Mouse (Mus musculus): ENCODE measurements around the gene Ndufa13. TPM values are rescaled to one million over a fixed set of nuclear protein-coding genes. Genes with fewer than 3 reads are reported as not detected.

Gene Ndufa13
- polyA plus RNA-seq, 1 experiment from 2014 or later: 205 TPM

DNA sequence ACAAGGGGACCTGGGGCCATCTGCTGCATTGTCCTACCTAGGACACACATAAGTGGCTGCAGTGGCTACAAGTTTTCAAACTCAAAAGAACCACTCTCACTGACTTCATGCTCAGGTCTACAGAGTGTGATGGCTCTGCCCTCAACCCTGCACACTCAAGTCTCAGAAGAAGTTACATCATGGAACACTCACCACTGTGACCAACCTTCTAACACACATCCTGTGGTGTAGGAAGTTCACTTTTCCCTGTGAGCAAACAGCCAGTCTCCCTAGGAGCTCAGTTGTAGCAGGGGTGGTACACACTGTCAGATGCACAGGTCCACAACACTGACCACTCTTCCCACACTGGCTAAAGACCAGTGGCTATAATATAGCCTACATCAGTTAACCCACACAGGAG, 16.1 kb upstream of the Ndufa13 start:
- H3K4me3 ChIP-seq (ENCODE audit: low read depth, low read length): no peak overlapping the region
- H3K36me3 ChIP-seq (ENCODE audit: control insufficient read depth, insufficient read depth, low read length): peaks cover 21% of the 10 kb centered on the region
- no peaks in the 10 kb centered on the region for H3K4me1 ChIP-seq (replicated peaks; ENCODE audit: control insufficient read depth, insufficient read depth)
- TF ChIP-seq CTCF (IDR thresholded peaks at IDR 0.05; ENCODE audit: low read depth) (no peak), EP300 (optimal IDR thresholded peaks at IDR 0.05) (no peak)
- no peak for ATAC-seq (ENCODE audit: low FRiP score, low TSS enrichment)
- no peaks in the 10 kb centered on the region for H3K27me3 ChIP-seq (ENCODE audit: control insufficient read depth, insufficient read depth, low read length)
- no peak overlapping the region for H3K4me2 ChIP-seq (replicated peaks; ENCODE audit: low read depth)
- H3K27ac ChIP-seq (replicated peaks): no peak overlapping the region
- H3K9ac ChIP-seq (ENCODE audit: low read length): no peak overlapping the region
- DNase-seq (ENCODE audit: low spot score): no peak
- no peaks in the 10 kb centered on the region for H3K9me3 ChIP-seq (ENCODE audit: control insufficient read depth, low read length)

DNA sequence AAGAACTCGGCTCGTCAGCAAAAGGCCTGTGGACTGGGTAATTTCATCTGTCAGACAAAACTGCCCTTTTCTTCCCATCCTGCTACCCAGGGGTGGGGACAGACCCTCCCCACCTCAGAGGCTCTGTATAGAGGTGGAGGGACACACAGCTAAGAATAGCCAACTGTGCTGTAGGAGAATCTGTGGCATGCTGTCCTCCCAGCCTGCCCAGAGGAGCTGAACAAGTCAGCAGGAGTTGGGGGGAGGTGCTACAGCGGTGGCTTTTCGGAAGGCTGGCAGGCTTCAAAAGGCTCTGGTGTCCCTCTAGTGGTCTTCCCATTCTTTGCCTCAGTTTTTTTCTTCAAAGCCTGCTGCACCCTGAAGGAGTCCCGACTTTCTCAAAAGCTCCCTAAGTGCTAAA, 13.4 kb upstream of the Ndufa13 start:
- 35% methylated on average over 5 of the region's 5 CpGs for WGBS
- 0 out of 2 replicates have a peak overlapping the region, but pooled peaks have one; percentile 18 for H3K27ac ChIP-seq (replicated peaks)
- no peaks in the 10 kb centered on the region for H3K9me3 ChIP-seq (ENCODE audit: control insufficient read depth, low read length)
- H3K36me3 ChIP-seq (ENCODE audit: control insufficient read depth, insufficient read depth, low read length): peaks cover 37% of the 10 kb centered on the region
- ATAC-seq (ENCODE audit: low FRiP score, low TSS enrichment) (no peak; the same call in 1 of the 2 replicates), DNase-seq (ENCODE audit: low spot score) (no peak)
- no peak overlapping the region for H3K4me3 ChIP-seq (ENCODE audit: low read depth, low read length)
- TF ChIP-seq EP300 (optimal IDR thresholded peaks at IDR 0.05): no peak
- TF ChIP-seq CTCF (IDR thresholded peaks at IDR 0.05; ENCODE audit: low read depth): peak; percentile 64
- no peak overlapping the region for H3K9ac ChIP-seq (ENCODE audit: low read length)
- no peak overlapping the region for H3K4me2 ChIP-seq (replicated peaks; ENCODE audit: low read depth)
- H3K4me1 ChIP-seq (replicated peaks; ENCODE audit: control insufficient read depth, insufficient read depth): no peaks in the 10 kb centered on the region
- no peaks in the 10 kb centered on the region for H3K27me3 ChIP-seq (ENCODE audit: control insufficient read depth, insufficient read depth, low read length)

DNA sequence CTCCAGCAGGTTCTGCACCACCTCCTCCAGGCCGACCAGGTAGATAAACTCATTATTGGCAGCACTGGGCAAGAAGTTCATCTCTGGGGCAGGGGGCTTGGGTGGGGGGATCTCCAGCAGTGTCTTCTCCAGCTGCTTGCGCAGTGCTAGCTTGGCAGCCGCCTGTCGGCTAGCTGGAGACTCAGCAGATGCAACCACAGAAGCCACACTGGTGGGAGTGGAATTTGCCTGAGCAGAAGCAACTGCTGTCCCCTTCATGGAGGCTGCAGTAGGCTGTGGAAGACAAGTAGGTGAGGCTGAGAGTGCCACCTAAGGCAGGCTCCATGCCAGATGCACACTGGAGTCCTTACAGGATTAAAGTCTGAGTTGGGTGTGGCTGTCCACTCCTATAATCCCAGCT, 12.2 kb upstream of the Ndufa13 start:
- Histone ChIP-seq H3K27me3 (ENCODE audit: control insufficient read depth, insufficient read depth, low read length) (no peaks in the 10 kb centered on the region), H3K4me3 (ENCODE audit: low read depth, low read length) (no peak overlapping the region), H3K27ac (replicated peaks) (no peak overlapping the region), H3K9ac (ENCODE audit: low read length) (no peak overlapping the region), H3K9me3 (ENCODE audit: control insufficient read depth, low read length) (no peaks in the 10 kb centered on the region), H3K36me3 (ENCODE audit: control insufficient read depth, insufficient read depth, low read length) (peaks cover 44% of the 10 kb centered on the region), H3K4me2 (replicated peaks; ENCODE audit: low read depth) (no peak overlapping the region), H3K4me1 (replicated peaks; ENCODE audit: control insufficient read depth, insufficient read depth) (no peaks in the 10 kb centered on the region)
- no peak for TF ChIP-seq CTCF (IDR thresholded peaks at IDR 0.05; ENCODE audit: low read depth)
- TF ChIP-seq EP300 (optimal IDR thresholded peaks at IDR 0.05): no peak
- no peak for DNase-seq (ENCODE audit: low spot score)
- ATAC-seq (ENCODE audit: low FRiP score, low TSS enrichment): no peak
- 85% methylated on average over 4 of the region's 4 CpGs for WGBS

DNA sequence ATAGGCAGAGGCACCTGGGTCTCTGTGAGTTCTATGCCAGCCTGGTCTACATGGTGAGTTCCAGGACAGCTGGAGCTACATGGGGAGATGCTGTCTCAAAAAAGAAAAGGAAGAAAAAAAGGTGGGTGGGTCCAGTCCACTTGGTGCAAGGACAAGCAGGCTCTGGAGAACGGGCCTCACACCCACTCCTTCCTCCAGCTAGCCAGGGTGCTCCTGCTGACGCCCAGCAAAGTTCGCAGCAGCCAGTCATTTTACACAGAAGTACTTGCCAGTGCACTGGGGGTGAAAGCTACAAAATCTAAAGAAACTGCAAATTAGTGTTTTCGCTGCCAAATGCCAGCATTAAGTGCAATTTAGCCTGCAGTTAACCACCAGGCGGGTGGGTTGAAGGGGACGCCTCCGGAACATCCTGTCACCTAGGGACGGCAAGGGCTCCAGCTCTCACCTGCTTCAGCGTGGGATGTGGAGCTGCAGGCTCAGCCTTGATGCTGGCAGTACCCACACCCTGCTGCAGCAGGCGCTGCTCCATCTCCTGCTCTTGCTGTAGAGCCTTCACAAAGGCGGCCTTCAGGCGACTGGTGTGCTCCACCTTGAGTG, 10.2 kb upstream of the Ndufa13 start:
- Histone ChIP-seq H3K4me2 (replicated peaks; ENCODE audit: low read depth) (no peak overlapping the region), H3K36me3 (ENCODE audit: control insufficient read depth, insufficient read depth, low read length) (peaks cover 57% of the 10 kb centered on the region), H3K4me1 (replicated peaks; ENCODE audit: control insufficient read depth, insufficient read depth) (no peaks in the 10 kb centered on the region), H3K4me3 (ENCODE audit: low read depth, low read length) (no peak overlapping the region), H3K27ac (replicated peaks) (no peak overlapping the region), H3K9ac (ENCODE audit: low read length) (no peak overlapping the region), H3K27me3 (ENCODE audit: control insufficient read depth, insufficient read depth, low read length) (no peaks in the 10 kb centered on the region), H3K9me3 (ENCODE audit: control insufficient read depth, low read length) (no peaks in the 10 kb centered on the region)
- no peak for DNase-seq (ENCODE audit: low spot score)
- ATAC-seq (ENCODE audit: low FRiP score, low TSS enrichment): no peak
- 87% methylated on average over 12 of the region's 12 CpGs for WGBS
- no peak for TF ChIP-seq CTCF (IDR thresholded peaks at IDR 0.05; ENCODE audit: low read depth)
- no peak for TF ChIP-seq EP300 (optimal IDR thresholded peaks at IDR 0.05)

DNA sequence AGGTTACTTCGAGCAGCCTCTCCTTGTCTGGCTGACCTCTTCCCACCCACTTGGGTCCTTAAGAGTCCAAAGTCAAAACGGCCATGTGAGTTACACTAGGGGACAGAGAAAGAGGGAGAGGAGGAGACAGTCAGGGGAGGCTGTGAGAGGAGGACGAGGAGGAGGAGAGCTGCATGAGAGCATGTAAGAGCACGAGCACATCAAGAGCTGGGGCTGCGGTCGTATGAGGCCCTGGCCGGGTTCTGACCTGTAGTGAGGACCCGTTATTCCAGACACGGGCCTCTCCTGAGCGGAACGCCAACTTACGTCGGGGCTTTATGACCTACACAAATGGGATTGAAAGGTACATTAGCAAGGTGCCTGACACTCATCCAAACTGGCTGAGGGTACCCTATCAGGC, 9.6 kb upstream of the Ndufa13 start:
- no peak overlapping the region for H3K4me3 ChIP-seq (ENCODE audit: low read depth, low read length)
- no peak for TF ChIP-seq CTCF (IDR thresholded peaks at IDR 0.05; ENCODE audit: low read depth)
- TF ChIP-seq EP300 (optimal IDR thresholded peaks at IDR 0.05): no peak
- H3K27ac ChIP-seq (replicated peaks): no peak overlapping the region
- 88% methylated on average over 13 of the region's 13 CpGs for WGBS
- peaks cover 59% of the 10 kb centered on the region for H3K36me3 ChIP-seq (ENCODE audit: control insufficient read depth, insufficient read depth, low read length)
- no peaks in the 10 kb centered on the region for H3K27me3 ChIP-seq (ENCODE audit: control insufficient read depth, insufficient read depth, low read length)
- no peaks in the 10 kb centered on the region for H3K9me3 ChIP-seq (ENCODE audit: control insufficient read depth, low read length)
- H3K4me1 ChIP-seq (replicated peaks; ENCODE audit: control insufficient read depth, insufficient read depth): no peaks in the 10 kb centered on the region
- no peak for DNase-seq (ENCODE audit: low spot score)
- ATAC-seq (ENCODE audit: low FRiP score, low TSS enrichment): no peak
- H3K9ac ChIP-seq (ENCODE audit: low read length): no peak overlapping the region
- H3K4me2 ChIP-seq (replicated peaks; ENCODE audit: low read depth): no peak overlapping the region

DNA sequence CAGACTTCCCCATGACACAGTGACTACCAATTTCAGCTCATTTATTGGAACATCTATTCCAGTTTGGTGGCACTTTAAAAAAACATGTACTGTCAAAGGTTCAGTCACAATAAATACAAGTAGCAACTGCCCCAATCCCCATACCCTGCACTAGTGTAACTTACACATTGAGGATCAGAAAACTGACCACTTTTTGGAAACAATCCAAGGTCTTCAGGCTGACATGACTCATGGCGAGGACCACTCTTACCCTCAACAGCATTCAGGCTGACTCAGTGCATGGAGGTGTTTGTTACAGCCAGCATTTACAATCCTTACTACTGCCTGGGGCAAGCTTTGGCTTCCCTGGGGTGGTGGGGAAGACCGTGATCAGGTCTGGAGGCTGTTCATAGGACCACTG, 4.7 kb upstream of the Ndufa13 start:
- Histone ChIP-seq H3K4me2 (replicated peaks; ENCODE audit: low read depth) (no peak overlapping the region), H3K9me3 (ENCODE audit: control insufficient read depth, low read length) (no peaks in the 10 kb centered on the region), H3K4me3 (ENCODE audit: low read depth, low read length) (no peak overlapping the region), H3K9ac (ENCODE audit: low read length) (no peak overlapping the region), H3K27me3 (ENCODE audit: control insufficient read depth, insufficient read depth, low read length) (no peaks in the 10 kb centered on the region), H3K4me1 (replicated peaks; ENCODE audit: control insufficient read depth, insufficient read depth) (no peaks in the 10 kb centered on the region), H3K27ac (replicated peaks) (no peak overlapping the region), H3K36me3 (ENCODE audit: control insufficient read depth, insufficient read depth, low read length) (peaks cover 32% of the 10 kb centered on the region)
- no peak for TF ChIP-seq EP300 (optimal IDR thresholded peaks at IDR 0.05)
- no peak for TF ChIP-seq CTCF (IDR thresholded peaks at IDR 0.05; ENCODE audit: low read depth)
- WGBS: 84% methylated on average over 2 of the region's 2 CpGs
- ATAC-seq (ENCODE audit: low FRiP score, low TSS enrichment) (no peak), DNase-seq (ENCODE audit: low spot score) (no peak)

Data from stomach, postnatal 0 days (tissue).